Mouse (Mus musculus) gastrocnemius, adult 18-20 months (tissue): ENCODE data around the gene 4430402I18Rik. TPM values are rescaled to one million over a fixed set of nuclear protein-coding genes. Genes with fewer than 3 reads are reported as not detected.

Experiments
- DNase-seq: peaks from one replicate; pipeline ENCODE4 v3.0.0; 2021; ENCODE audit warnings: low spot score
- total RNA-seq, 2 experiments: library from RNA; stranded (reverse); gene quantifications; 2 replicates each; pipeline ENCODE4 v1.2.3; 2021

4430402I18Rik gene
- total RNA-seq, 2 experiments from 2014 or later = 1.1 to 2.9 TPM

GRCm38 (mm10) chr19:28969231-28969630 lies 1.6 kb upstream of the 4430402I18Rik start:
- DNase-seq = no peak

- DNase-seq = no peak
Observed at GRCm38 (mm10) chr19:28968178-28968577, 578 bp upstream of the 4430402I18Rik start.

GRCm38 (mm10) chr19:28964552-28964903 lies 3.1 kb downstream of the 4430402I18Rik start:
- no peak for DNase-seq

GRCm38 (mm10) chr19:28963842-28964551 lies 3.6 kb downstream of the 4430402I18Rik start, which contains the start of gene Plpp6:
Gene Plpp6 (plus strand): TSS chr19:28963953.
- DNase-seq = peak; percentile 81

GRCm38 (mm10) chr19:28963513-28963841 lies 4.1 kb downstream of the 4430402I18Rik start:
- DNase-seq = no peak

- no peak for DNase-seq
Observed at GRCm38 (mm10) chr19:28963113-28963512, 4.5 kb downstream of the 4430402I18Rik start.

- no peak for DNase-seq
Observed at GRCm38 (mm10) chr19:28951251-28951650, 16.3 kb downstream of the 4430402I18Rik start.

- DNase-seq = no peak
Observed at GRCm38 (mm10) chr19:28947311-28947710, 20.3 kb downstream of the 4430402I18Rik start.

- DNase-seq = no peak
Observed at GRCm38 (mm10) chr19:28946782-28947181, 20.8 kb downstream of the 4430402I18Rik start.

GRCm38 (mm10) chr19:28941271-28941670 lies 26.3 kb downstream of the 4430402I18Rik start:
- no peak for DNase-seq

GRCm38 (mm10) chr19:28940135-28940874 lies 27.3 kb downstream of the 4430402I18Rik start:
- DNase-seq = no peak

GRCm38 (mm10) chr19:28934897-28935296 lies 32.7 kb downstream of the 4430402I18Rik start:
- no peak for DNase-seq

GRCm38 (mm10) chr19:28929034-28929433 lies 38.6 kb downstream of the 4430402I18Rik start:
- DNase-seq = no peak

- DNase-seq = no peak
Observed at GRCm38 (mm10) chr19:28927396-28927795, 40.2 kb downstream of the 4430402I18Rik start.

- DNase-seq = no peak
Observed at GRCm38 (mm10) chr19:28926366-28926765, 41.2 kb downstream of the 4430402I18Rik start.

- no peak for DNase-seq
Observed at GRCm38 (mm10) chr19:28917839-28918238, 49.8 kb downstream of the 4430402I18Rik start.

GRCm38 (mm10) chr19:28916492-28916891 lies 51.1 kb downstream of the 4430402I18Rik start:
- no peak for DNase-seq

- no peak for DNase-seq
Observed at GRCm38 (mm10) chr19:28915602-28916250, 51.9 kb downstream of the 4430402I18Rik start.

- DNase-seq = no peak
Observed at GRCm38 (mm10) chr19:28914598-28914997, 53.0 kb downstream of the 4430402I18Rik start.

GRCm38 (mm10) chr19:28908693-28909092 lies 58.9 kb downstream of the 4430402I18Rik start:
- no peak for DNase-seq

GRCm38 (mm10) chr19:28908186-28908585 lies 59.4 kb downstream of the 4430402I18Rik start:
- no peak for DNase-seq

GRCm38 (mm10) chr19:28903536-28904119 lies 64.0 kb downstream of the 4430402I18Rik start:
- DNase-seq = no peak
